Mouse (Mus musculus): ENCODE data around the gene Npsr1. TPM values are rescaled to one million over a fixed set of nuclear protein-coding genes. Genes with fewer than 3 reads are reported as not detected.

Npsr1 gene
- polyA plus RNA-seq, 1 experiment from 2014 or later = not detected

- no peak for ATAC-seq (ENCODE audit: insufficient read depth)
- no peak overlapping the region for H3K4me3 ChIP-seq (ENCODE audit: low read depth, low read length)
- no peak overlapping the region for H3K4me2 ChIP-seq
- DNase-seq = no peak
- H3K9me3 ChIP-seq (ENCODE audit: low read depth, low read length) = no peaks in the 10 kb centered on the region
- no peak overlapping the region for H3K9ac ChIP-seq
- no peaks in the 10 kb centered on the region for H3K27me3 ChIP-seq (ENCODE audit: insufficient read depth, low read length)
- H3K4me1 ChIP-seq (ENCODE audit: insufficient read depth) = no peaks in the 10 kb centered on the region
- 45% methylated on average over 3 of the region's 3 CpGs for WGBS
- no peak for TF ChIP-seq CTCF (IDR thresholded peaks at IDR 0.05; ENCODE audit: low read depth)
- H3K36me3 ChIP-seq (ENCODE audit: insufficient read depth) = no peaks in the 10 kb centered on the region
- H3K27ac ChIP-seq (ENCODE audit: low read depth) = no peak overlapping the region
Measured at GRCm38 (mm10) chr9:24307400-24307799, 209.6 kb downstream of the Npsr1 start.

- H3K36me3 ChIP-seq (ENCODE audit: insufficient read depth) = no peaks in the 10 kb centered on the region
- H3K27ac ChIP-seq (ENCODE audit: low read depth) = no peak overlapping the region
- no peak for TF ChIP-seq CTCF (IDR thresholded peaks at IDR 0.05; ENCODE audit: low read depth)
- no peaks in the 10 kb centered on the region for H3K27me3 ChIP-seq (ENCODE audit: insufficient read depth, low read length)
- no peak overlapping the region for H3K9ac ChIP-seq
- no peak overlapping the region for H3K4me2 ChIP-seq
- DNase-seq = no peak
- H3K4me3 ChIP-seq (ENCODE audit: low read depth, low read length) = no peak overlapping the region
- WGBS = 87% methylated on average over 2 of the region's 2 CpGs
- no peaks in the 10 kb centered on the region for H3K9me3 ChIP-seq (ENCODE audit: low read depth, low read length)
- no peak for ATAC-seq (ENCODE audit: insufficient read depth)
- no peaks in the 10 kb centered on the region for H3K4me1 ChIP-seq (ENCODE audit: insufficient read depth)
Measured at GRCm38 (mm10) chr9:24315835-24316234, 218.0 kb downstream of the Npsr1 start.

GRCm38 (mm10) chr9:24331661-24332060 is 233.9 kb downstream of the Npsr1 start:
- H3K36me3 ChIP-seq (ENCODE audit: insufficient read depth) = no peaks in the 10 kb centered on the region
- no peak overlapping the region for H3K4me3 ChIP-seq (ENCODE audit: low read depth, low read length)
- H3K27me3 ChIP-seq (ENCODE audit: insufficient read depth, low read length) = no peaks in the 10 kb centered on the region
- no peaks in the 10 kb centered on the region for H3K4me1 ChIP-seq (ENCODE audit: insufficient read depth)
- H3K4me2 ChIP-seq = no peak overlapping the region
- H3K9ac ChIP-seq = no peak overlapping the region
- no peak overlapping the region for H3K27ac ChIP-seq (ENCODE audit: low read depth)
- TF ChIP-seq CTCF (IDR thresholded peaks at IDR 0.05; ENCODE audit: low read depth) = no peak
- H3K9me3 ChIP-seq (ENCODE audit: low read depth, low read length) = no peaks in the 10 kb centered on the region
- DNase-seq (no peak), ATAC-seq (ENCODE audit: insufficient read depth) (no peak)
- 66% methylated on average over 2 of the region's 2 CpGs for WGBS

GRCm38 (mm10) chr9:24341321-24341720 is 243.5 kb downstream of the Npsr1 start:
- no peaks in the 10 kb centered on the region for H3K27me3 ChIP-seq (ENCODE audit: insufficient read depth, low read length)
- H3K4me3 ChIP-seq (ENCODE audit: low read depth, low read length) = no peak overlapping the region
- WGBS = 50% methylated on average over 3 of the region's 3 CpGs
- no peaks in the 10 kb centered on the region for H3K9me3 ChIP-seq (ENCODE audit: low read depth, low read length)
- no peaks in the 10 kb centered on the region for H3K4me1 ChIP-seq (ENCODE audit: insufficient read depth)
- H3K4me2 ChIP-seq = no peak overlapping the region
- H3K27ac ChIP-seq (ENCODE audit: low read depth) = no peak overlapping the region
- no peaks in the 10 kb centered on the region for H3K36me3 ChIP-seq (ENCODE audit: insufficient read depth)
- ATAC-seq (ENCODE audit: insufficient read depth) (no peak), DNase-seq (no peak)
- H3K9ac ChIP-seq = no peak overlapping the region
- no peak for TF ChIP-seq CTCF (IDR thresholded peaks at IDR 0.05; ENCODE audit: low read depth)

- Histone ChIP-seq H3K4me2 (no peak overlapping the region), H3K4me1 (ENCODE audit: insufficient read depth) (no peaks in the 10 kb centered on the region), H3K27me3 (ENCODE audit: insufficient read depth, low read length) (no peaks in the 10 kb centered on the region), H3K9me3 (ENCODE audit: low read depth, low read length) (no peaks in the 10 kb centered on the region), H3K27ac (ENCODE audit: low read depth) (no peak overlapping the region), H3K9ac (no peak overlapping the region), H3K36me3 (ENCODE audit: insufficient read depth) (no peaks in the 10 kb centered on the region), H3K4me3 (ENCODE audit: low read depth, low read length) (no peak overlapping the region)
- TF ChIP-seq CTCF (IDR thresholded peaks at IDR 0.05; ENCODE audit: low read depth) = no peak
- WGBS = 25% methylated on average over 1 of the region's 1 CpGs
- ATAC-seq (ENCODE audit: insufficient read depth) (no peak), DNase-seq (no peak)
Measured at GRCm38 (mm10) chr9:24347011-24347410, 249.2 kb downstream of the Npsr1 start.

GRCm38 (mm10) chr9:24349510-24349909 is 251.7 kb downstream of the Npsr1 start:
- Histone ChIP-seq H3K27ac (ENCODE audit: low read depth) (no peak overlapping the region), H3K4me1 (ENCODE audit: insufficient read depth) (no peaks in the 10 kb centered on the region), H3K4me3 (ENCODE audit: low read depth, low read length) (no peak overlapping the region), H3K36me3 (ENCODE audit: insufficient read depth) (no peaks in the 10 kb centered on the region), H3K9me3 (ENCODE audit: low read depth, low read length) (no peaks in the 10 kb centered on the region), H3K9ac (no peak overlapping the region), H3K27me3 (ENCODE audit: insufficient read depth, low read length) (no peaks in the 10 kb centered on the region), H3K4me2 (no peak overlapping the region)
- ATAC-seq (ENCODE audit: insufficient read depth) = no peak
- TF ChIP-seq CTCF (IDR thresholded peaks at IDR 0.05; ENCODE audit: low read depth) = no peak
- DNase-seq = no peak
- 76% methylated on average over 2 of the region's 2 CpGs for WGBS

- Histone ChIP-seq H3K9me3 (ENCODE audit: low read depth, low read length) (no peaks in the 10 kb centered on the region), H3K4me2 (no peak overlapping the region), H3K4me3 (ENCODE audit: low read depth, low read length) (no peak overlapping the region), H3K9ac (no peak overlapping the region), H3K27me3 (ENCODE audit: insufficient read depth, low read length) (no peaks in the 10 kb centered on the region), H3K36me3 (ENCODE audit: insufficient read depth) (no peaks in the 10 kb centered on the region), H3K27ac (ENCODE audit: low read depth) (no peak overlapping the region), H3K4me1 (ENCODE audit: insufficient read depth) (no peaks in the 10 kb centered on the region)
- 73% methylated on average over 3 of the region's 3 CpGs for WGBS
- ATAC-seq (ENCODE audit: insufficient read depth) = no peak
- no peak for TF ChIP-seq CTCF (IDR thresholded peaks at IDR 0.05; ENCODE audit: low read depth)
- no peak for DNase-seq
Measured at GRCm38 (mm10) chr9:24351402-24351801, 253.6 kb downstream of the Npsr1 start.
